Mouse (Mus musculus) forelimb bud, embryonic 11.5 days (tissue): ENCODE data around the gene Akap12.

Experiments used
- DNase-seq: peaks from one replicate; pipeline ENCODE4 v3.0.0-alpha.2; 2012; ENCODE audit warnings: low read depth, low spot score

Akap12 gene

GRCm38 (mm10) chr10:4356640-4357039 lies 90.5 kb downstream of the Akap12 start:
- no peak for DNase-seq

- no peak for DNase-seq
These were observed 91.3 kb downstream of the Akap12 start for GRCm38 (mm10) chr10:4357435-4357834.

- DNase-seq: no peak
These were observed 98.4 kb downstream of the Akap12 start for GRCm38 (mm10) chr10:4364618-4365017.

GRCm38 (mm10) chr10:4370105-4370504 lies 103.9 kb downstream of the Akap12 start:
- no peak for DNase-seq

- DNase-seq: no peak
These were observed 105.8 kb downstream of the Akap12 start for GRCm38 (mm10) chr10:4372011-4372410.

GRCm38 (mm10) chr10:4373558-4373957 lies 107.4 kb downstream of the Akap12 start:
- DNase-seq: no peak

GRCm38 (mm10) chr10:4374239-4374638 lies 108.1 kb downstream of the Akap12 start:
- no peak for DNase-seq

- no peak for DNase-seq
These were observed 108.6 kb downstream of the Akap12 start for GRCm38 (mm10) chr10:4374734-4375133.

- DNase-seq: no peak
These were observed 109.1 kb downstream of the Akap12 start for GRCm38 (mm10) chr10:4375267-4375666.

- DNase-seq: no peak
These were observed 110.3 kb downstream of the Akap12 start for GRCm38 (mm10) chr10:4376461-4376860.

GRCm38 (mm10) chr10:4376931-4377330 lies 110.8 kb downstream of the Akap12 start:
- no peak for DNase-seq

- no peak for DNase-seq
These were observed 114.6 kb downstream of the Akap12 start for GRCm38 (mm10) chr10:4380748-4381147.

GRCm38 (mm10) chr10:4384244-4384643 lies 118.1 kb downstream of the Akap12 start:
- no peak for DNase-seq

GRCm38 (mm10) chr10:4386609-4387591 lies 120.7 kb downstream of the Akap12 start:
- peak; percentile 96 for DNase-seq

GRCm38 (mm10) chr10:4387701-4388383 lies 121.7 kb downstream of the Akap12 start, which contains the start of gene Zbtb2:
Zbtb2 (minus strand) TSS chr10:4388108.
- peak; percentile 51 for DNase-seq

GRCm38 (mm10) chr10:4388384-4388745 lies 122.2 kb downstream of the Akap12 start:
- peak; percentile 16 for DNase-seq

GRCm38 (mm10) chr10:4389036-4389435 lies 122.9 kb downstream of the Akap12 start:
- DNase-seq: no peak

- DNase-seq: no peak
These were observed 123.4 kb downstream of the Akap12 start for GRCm38 (mm10) chr10:4389461-4390112.

GRCm38 (mm10) chr10:4390550-4390949 lies 124.4 kb downstream of the Akap12 start:
- DNase-seq: no peak

- no peak for DNase-seq
These were observed 124.9 kb downstream of the Akap12 start for GRCm38 (mm10) chr10:4391076-4391475.

GRCm38 (mm10) chr10:4391851-4392250 lies 125.7 kb downstream of the Akap12 start:
- DNase-seq: no peak

GRCm38 (mm10) chr10:4395321-4395720 lies 129.1 kb downstream of the Akap12 start:
- no peak for DNase-seq
